Mouse (Mus musculus) c-Kit-positive CD71-negative TER-119-negative erythroid progenitor cells, embryonic 14.5 days (primary cell): ENCODE measurements around the gene Rhag.

ENCODE experiments used
- DNase-seq: peaks from one replicate; pipeline ENCODE4 v3.0.0-alpha.2; 2013; ENCODE audit warnings: low read depth

Gene Rhag

DNA sequence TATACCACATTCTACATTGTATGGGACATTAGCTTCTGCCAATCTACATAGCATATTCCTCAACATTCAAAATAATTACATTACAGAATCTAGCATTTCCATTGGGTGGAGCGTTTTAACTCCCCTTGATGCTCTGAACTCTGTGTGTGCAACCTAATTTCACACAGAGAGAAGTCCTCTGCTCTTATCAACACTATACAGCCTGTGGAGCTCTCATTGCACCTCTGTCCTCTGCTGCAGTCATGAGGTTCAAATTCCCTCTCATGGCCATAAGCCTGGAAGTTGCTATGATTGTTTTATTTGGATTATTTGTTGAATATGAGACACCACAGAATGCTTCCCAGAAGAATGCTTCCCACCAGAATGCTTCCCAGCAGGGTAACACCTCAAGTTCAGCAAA lies at the start of gene Rhag:
TSS of gene Rhag (plus strand) at position 193 of the 400 bp plus-strand sequence.
- no peak for DNase-seq

DNA sequence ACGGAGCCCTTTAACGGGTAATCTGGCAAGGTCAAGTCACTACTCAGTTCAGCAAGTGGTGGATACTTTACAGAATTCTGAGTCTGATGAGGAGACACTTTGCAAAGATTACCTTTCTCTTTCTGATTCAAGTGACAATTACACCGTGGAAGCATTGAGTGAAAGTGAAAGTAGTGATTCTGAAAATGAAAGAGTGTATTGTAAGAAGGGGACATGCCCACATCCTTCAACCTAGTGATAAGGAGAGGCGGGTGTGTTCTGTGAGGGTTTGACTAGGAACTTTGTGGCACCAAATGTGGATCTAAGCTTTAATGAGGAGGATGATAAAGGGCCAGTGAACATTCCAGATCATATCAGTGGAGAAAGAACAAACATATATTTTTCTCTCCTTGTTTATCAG lies 47.3 kb upstream of the Rhag start:
- DNase-seq, result no peak

DNA sequence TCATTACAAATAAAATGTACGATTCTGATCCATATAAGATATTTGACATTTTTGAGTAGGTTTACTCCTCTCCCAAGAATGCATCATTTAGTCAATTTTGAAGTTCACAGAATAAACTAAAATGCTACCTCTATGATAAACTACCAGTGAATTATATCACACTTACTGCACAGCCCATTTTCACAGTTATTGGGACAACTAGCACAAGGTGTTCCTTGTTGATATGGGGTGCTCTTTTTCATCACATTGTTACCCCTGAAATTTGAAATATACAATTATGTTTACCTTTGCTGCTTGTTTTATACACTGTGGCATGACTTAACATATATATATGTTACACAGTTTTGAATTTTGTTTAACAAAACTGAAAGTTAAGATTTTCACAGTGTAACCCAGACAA lies 43.8 kb upstream of the Rhag start:
- DNase-seq, result no peak

DNA sequence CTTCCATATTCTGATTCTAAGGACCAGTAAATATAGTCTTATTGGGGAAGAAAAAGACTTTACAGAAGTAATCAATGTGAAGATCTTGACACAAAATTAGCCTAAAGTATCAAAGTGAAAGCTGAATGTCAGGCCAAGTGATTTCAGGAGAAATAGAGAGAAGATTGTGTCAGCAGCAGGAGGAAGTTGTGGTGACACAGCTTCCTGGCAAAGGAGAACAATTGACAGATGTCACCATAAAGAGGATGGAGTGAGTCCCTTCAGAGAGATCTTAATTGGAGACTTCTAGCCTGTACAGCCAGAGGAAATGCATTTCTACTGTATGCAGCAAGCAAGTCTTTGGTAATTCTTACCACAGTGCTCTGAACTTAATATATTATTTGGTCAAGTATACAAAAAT lies 21.0 kb upstream of the Rhag start:
- peak; percentile 24 for DNase-seq

GRCm38 (mm10) chr17:40793921-40794854 lies 16.7 kb upstream of the Rhag start:
- DNase-seq, result peak; percentile 50

DNA sequence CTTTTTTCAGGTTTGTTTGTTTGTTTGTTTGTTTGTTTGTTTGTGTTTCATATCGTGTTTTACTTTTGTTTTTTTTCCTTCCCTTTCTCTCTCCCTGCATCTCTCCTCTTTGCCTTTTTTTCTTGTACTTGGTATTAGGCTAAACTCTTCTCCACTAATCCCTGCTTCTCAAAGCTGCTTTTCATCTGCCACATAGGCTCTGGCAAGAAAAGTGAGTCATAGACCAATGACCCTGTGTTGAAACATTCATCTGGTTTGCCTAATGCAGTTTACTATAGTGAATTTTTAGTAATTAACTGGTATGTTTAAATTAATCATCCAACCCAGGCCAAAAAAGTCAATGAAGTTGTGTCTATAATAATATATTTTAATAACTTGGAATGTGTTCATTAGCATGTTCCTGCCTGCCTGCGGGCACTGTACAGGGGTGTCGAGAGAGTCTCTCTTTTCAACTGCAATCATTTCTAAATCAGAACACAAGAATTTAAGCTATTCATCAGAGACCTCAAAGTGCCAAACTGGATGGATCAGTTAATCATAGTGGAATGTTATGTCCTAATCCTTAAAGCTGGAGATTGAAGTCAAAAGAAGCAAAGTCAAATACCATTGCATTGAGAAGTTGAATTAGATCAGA lies 8.1 kb upstream of the Rhag start:
- no peak for DNase-seq

DNA sequence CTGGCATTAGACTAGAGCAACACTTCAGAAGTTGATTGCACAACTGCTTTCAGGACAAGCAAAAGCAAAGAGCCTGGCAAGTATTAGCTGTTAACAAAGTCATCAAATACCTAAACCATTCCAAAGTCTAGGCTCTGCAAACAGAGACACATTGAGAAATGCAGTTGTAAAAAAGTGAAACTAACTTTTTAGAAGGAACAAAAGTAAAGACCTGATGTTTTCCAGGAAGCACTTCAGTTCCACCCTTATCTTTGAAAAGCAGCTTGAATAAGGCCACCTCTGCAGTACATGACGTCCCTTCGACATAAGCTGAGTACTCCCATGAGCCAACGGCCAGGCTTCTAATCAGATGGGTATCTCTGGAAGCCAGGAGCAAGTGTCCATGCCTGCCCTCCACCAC lies 4.4 kb upstream of the Rhag start:
- peak; percentile 49 for DNase-seq

DNA sequence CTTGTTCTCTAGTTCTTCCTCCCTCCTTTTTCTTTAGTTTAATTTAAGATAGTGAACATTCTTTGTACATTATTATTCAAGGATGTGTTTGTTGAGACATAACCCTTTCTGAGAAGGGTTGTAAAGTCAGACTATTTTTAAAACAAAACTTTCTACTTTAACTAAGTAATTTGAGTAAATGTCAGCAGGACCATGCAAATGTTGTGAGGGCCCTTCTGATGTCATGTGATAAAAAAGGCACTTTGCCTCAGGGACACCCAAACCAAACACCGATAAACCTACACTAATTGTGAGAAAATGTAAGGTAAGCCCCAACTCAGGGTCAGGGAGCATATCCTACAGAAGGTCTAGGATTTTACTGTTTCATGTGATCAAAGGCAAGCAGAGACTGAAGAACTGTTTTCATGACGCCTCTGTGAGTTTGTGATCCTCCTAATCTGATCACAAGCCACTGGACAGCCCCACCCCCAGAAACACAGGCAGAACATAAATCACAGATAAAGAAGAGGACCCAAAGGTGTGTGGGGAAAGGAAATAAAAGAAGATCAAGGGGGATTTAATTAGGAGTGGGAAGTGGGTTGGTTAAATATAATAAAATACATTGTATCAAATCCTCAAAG lies 3.9 kb upstream of the Rhag start, which contains the start of gene Crisp2:
TSS of gene Crisp2 (minus strand) at position 51 of the 620 bp plus-strand sequence.
- DNase-seq, result no peak

DNA sequence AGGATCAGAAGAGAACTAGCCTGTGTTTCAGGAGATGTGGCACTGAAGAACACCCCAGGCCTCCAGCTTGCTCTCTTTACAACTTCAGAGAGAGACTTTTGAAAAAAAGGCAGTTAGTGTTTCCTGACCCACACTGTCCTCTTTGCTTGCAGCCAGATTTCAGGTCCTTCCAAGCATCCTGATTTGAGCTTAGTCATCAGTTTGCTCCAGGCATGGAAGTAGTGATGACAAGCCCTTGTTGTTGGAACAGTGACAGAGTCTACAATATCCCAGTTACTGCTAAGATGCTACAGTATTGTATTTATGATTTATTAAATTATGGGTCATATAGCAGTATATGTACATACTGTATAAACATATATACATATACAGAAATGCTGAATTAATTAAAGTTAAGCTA lies 2.9 kb upstream of the Rhag start:
- DNase-seq, result no peak

DNA sequence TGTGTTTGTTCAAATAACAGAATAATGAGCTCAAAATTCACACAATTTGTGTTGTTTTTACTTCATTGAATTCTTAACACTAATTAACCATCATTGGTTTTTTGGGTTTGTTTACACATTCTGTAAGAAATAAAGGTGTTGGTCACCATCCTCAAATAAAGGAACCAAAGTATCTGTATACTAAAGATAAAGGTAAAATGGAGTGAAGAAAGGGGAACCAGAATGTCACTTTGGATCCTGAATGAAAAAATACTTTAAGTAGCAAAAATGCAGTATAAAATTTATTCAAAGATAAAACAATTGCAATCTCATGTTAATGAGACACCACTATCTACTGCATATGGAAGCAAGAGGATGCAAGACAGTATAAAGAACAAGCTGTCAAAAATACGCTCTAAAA lies 634 bp downstream of the Rhag start:
- no peak for DNase-seq

DNA sequence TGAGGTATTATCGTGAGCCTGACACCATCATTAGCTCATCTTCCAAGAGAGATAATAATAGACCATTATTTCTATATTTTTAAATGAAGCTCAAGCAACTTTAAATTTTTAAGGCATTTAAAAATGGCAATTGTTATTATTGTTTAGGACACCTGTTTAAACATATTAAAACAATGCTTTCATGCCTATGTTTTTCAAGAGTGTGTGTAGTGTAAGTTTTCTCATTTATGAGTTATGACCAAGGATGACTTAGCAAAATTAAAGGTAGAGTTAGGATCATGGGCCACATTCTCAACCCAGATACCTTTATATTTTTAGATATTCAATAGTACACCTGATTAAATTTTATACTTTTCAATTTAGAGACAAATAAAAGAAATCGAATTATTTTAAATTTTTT lies 1.3 kb downstream of the Rhag start:
- no peak for DNase-seq

DNA sequence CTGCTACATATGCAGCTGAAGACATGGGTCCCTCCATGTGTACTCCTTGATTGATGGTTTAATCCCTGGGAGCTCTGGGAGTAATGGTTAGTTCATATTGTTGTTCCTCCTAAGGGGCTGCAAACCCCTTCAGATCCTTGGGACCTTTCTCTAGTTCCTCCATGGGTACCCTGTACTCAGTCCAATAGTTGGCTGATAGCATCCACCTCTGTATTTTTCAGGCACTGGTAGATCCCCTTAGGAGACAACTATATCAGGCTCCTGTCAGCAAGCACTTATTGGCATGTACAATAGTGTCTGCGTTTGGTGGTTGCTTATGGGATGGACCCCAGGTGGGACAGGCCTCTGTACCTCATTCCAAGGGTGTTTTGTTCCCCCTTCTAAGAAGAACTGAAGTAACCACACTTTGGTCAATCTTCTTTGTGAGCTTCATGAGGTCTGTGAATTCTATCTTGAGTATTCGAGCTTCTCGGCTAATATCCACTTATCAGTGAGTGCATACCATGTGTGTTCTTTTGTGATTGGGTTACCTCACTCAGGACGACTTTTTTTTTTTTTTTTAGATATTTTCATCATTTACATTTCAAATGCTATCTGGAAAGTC lies 6.5 kb downstream of the Rhag start:
- DNase-seq, result no peak

DNA sequence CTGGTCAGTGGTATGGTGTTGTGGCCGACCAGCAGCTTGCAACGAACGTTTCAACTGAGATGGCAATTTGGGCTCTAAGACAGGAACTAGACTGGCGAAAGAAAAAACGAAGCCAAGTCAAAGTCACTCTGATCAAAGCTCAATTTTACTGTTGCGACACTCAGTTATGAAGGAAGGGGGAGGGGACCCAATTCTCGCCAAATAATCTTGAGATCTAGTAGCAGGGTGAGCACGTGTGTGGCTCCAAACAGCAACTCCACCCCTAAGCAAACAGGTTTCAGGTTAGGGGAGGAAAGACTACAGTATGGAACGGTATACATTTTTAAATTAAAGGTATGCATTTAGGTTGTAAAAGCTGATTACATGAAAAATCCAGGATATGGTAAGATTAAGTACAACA lies 10.6 kb downstream of the Rhag start:
- DNase-seq, result no peak

GRCm38 (mm10) chr17:40823817-40824216 lies 12.9 kb downstream of the Rhag start:
- peak; percentile 50 for DNase-seq

DNA sequence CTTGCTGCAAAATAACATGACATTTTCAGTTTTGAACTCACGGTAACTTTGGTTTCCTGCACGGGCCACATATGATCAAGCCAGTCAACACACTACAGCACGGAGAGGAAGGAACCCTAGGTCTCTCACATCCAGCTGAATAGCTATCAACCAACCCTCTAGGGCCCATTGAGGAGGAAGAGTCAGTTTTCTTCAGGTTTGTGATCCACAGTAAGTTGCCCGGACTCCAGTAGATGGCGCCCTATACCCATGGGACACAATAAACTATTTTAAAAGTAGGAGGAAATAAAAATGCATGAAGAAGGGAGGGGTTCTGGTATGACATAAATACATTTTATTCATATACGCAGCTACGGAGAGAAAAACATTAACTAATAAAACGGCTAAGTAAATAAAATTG lies 13.6 kb downstream of the Rhag start:
- DNase-seq, result peak; percentile 53

- DNase-seq, result no peak
Measured at GRCm38 (mm10) chr17:40831870-40832269, 20.9 kb downstream of the Rhag start.

GRCm38 (mm10) chr17:40837308-40837707 lies 26.4 kb downstream of the Rhag start:
- no peak for DNase-seq

GRCm38 (mm10) chr17:40855065-40855464 lies 44.1 kb downstream of the Rhag start:
- no peak for DNase-seq

DNA sequence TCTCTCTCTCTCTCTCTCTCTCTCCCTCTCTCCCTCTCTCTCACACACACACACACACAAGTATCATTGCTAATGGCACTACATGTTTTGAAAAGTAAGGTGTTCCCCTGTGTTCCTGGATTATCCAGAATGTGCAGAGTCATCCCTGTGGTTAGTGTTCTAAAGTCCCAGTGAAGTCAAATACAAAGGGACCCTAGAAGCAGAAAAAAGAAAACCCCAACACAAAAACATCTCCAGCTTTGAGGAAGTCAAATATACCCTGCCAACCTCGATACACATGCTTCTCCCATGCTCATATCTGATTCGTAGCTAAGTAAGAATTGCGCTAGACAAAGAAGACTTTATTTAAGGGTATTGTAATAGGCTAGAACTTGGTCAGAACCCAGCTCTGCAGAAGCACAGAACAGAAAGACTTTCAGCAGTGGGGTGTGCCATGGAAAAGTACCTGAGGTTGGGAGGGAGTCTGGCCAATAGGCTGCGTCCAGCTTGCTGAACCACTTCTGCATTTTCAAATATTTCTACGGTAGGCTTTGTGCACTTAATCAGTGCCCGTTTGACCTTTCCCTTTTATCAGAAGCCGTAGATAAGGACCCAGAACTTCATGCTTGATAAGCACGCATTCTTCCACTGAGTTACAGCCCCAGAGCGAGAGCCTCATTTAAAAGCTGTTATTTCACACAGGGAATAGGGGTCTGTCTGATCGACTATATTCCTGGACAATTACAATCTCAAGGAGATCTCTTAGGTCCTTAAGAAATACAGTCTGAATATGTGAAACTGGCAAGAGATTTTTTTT lies 58.2 kb downstream of the Rhag start:
- DNase-seq, result no peak

DNA sequence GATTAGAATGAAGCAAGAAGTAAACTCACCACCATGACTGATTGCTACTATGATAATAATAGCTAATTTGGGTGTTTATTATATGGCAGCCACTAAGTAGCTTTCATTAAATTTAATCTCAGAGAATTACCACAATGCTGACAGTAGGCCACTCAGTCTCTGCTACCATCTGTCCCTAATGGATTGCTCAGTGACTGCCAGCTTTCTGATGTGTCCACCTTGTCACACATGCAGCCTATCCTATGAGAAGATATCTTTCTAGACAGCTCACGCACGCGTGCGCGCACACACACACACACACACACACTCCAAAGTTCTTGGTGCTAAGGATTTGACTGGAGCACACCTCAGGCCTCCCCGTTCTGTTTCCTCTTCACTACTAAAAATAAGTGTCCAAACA lies 61.7 kb downstream of the Rhag start:
- no peak for DNase-seq

- DNase-seq, result no peak
Measured at GRCm38 (mm10) chr17:40873582-40874011, 62.7 kb downstream of the Rhag start.

DNA sequence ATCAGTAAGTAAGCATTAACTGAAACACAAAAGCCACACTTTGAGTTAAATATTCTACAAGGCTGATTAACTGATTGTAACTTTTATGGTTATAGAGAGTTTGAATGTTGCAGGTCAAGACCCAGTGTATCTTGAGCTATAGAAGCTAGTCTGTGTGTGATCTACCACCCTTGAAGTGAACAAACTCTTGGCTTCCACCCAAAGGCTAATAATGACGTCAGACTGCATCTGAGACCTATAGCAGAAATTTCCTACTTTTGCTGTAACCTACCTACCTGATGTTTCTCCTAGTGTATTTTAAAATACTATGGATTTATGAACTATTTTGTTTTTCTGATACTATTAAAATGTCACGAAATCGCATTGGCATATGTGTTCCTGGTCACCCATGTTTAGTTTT lies 63.8 kb downstream of the Rhag start:
- no peak for DNase-seq
